Mouse (Mus musculus): Measurements from ENCODE around the gene Nfkbia. TPM values are rescaled to one million over a fixed set of nuclear protein-coding genes. Genes with fewer than 3 reads are reported as not detected.
A peak's percentile ranks its signal among the peaks of the same experiment; 100 is the strongest.

Nfkbia gene
- polyA plus RNA-seq, 1 experiment from 2014 or later, result 55.2 TPM

GRCm38 (mm10) chr12:55487843-55488660, 4.4 kb downstream of the Nfkbia start:
- Histone ChIP-seq H3K9me3 (no peaks in the 10 kb centered on the region), H3K4me3 (no peak overlapping the region), H3K27me3 (replicated peaks; ENCODE audit: low read depth, poor library complexity, severe bottlenecking) (no peaks in the 10 kb centered on the region), H3K36me3 (replicated peaks) (peaks cover 49% of the 10 kb centered on the region), H3K4me1 (peaks cover 38% of the 10 kb centered on the region), H3K27ac (replicated peaks) (no peak overlapping the region)
- DNase-seq (ENCODE audit: low spot score), result no peak
- WGBS, result 95% methylated on average over 7 of the region's 7 CpGs

DNA sequence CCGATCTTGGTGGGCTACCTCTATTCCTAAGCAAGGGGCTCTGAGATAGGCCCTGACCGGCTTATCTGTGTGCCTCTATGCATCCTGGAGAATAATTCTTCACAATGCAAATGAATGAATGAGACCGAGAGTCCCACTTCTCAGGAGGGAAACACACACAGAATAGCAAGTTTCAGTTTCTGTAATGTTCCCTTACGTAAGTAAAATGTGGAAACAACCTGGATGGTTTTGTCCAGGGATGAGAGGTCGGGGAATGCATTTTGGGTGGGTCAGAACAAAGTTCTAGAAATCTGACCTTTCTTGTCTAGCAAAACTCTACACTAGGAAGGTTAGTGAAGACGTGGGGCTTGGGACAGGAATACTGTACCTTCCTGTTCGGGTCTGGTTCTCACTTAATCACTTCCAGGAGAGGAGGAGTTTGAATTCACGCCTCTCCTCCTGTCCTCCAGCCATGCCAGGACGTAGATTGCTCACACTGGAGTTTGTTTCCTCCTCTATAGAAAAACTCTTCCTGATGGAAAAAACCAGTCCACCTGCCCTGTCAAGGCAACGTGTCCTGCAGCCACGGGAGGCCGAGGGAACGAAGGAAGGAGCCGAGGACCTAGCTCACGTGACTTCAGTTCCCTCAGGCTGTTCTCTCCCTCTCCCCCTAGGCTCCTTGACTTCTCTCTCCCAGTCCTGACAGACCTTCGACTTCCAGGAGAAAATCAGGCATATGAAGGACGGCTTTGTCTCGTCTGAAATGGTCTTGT, 5.3 kb downstream of the Nfkbia start:
- Histone ChIP-seq H3K27me3 (replicated peaks; ENCODE audit: low read depth, poor library complexity, severe bottlenecking) (no peaks in the 10 kb centered on the region), H3K4me3 (no peak overlapping the region), H3K4me1 (peaks cover 31% of the 10 kb centered on the region), H3K9me3 (no peaks in the 10 kb centered on the region), H3K27ac (replicated peaks) (no peak overlapping the region), H3K36me3 (replicated peaks) (peaks cover 49% of the 10 kb centered on the region)
- no peak for DNase-seq (ENCODE audit: low spot score)
- WGBS, result 69% methylated on average over 18 of the region's 18 CpGs

- Histone ChIP-seq H3K4me1 (peaks cover 15% of the 10 kb centered on the region), H3K4me3 (no peak overlapping the region), H3K9me3 (no peaks in the 10 kb centered on the region), H3K27me3 (replicated peaks; ENCODE audit: low read depth, poor library complexity, severe bottlenecking) (no peaks in the 10 kb centered on the region), H3K27ac (replicated peaks) (no peak overlapping the region), H3K36me3 (replicated peaks) (peaks cover 34% of the 10 kb centered on the region)
- no peak for DNase-seq (ENCODE audit: low spot score)
- WGBS, result 93% methylated on average over 6 of the region's 6 CpGs
Observed at GRCm38 (mm10) chr12:55484800-55485199, 7.6 kb downstream of the Nfkbia start.

DNA sequence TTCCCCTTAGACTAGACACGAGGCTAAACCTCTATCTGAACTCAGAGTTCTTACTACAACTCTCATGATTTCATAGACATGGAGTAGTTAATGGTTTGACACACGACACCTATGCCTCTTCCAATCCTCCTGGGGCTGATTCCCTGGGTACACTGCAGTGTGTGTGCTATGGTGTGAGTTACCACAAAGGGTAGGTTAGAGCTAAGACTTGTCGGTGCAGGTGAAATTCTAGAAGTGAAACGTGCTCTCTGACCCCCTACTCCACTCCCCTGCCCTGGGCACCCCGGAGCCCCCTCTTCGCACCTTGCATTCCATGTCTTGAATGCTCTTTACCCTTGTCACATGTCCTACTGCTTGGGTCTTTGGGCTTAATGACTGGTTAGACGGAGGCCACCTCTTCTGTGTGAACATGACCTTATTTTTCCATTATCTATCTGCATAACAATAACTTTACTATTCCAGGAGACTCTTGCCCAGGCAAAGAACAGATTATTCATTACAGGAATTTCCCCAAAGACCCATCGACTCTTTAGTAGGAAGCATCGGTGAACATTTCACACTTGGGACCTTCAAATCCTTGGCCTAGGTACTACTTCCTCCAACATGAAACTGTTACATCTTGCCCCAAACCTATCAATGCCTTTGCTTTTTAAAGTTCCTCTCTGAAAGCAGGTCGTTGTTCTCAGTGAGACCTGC, 8.2 kb downstream of the Nfkbia start:
- WGBS, result 70% methylated on average over 10 of the region's 10 CpGs
- Histone ChIP-seq H3K4me1 (peaks cover 15% of the 10 kb centered on the region), H3K36me3 (replicated peaks) (peaks cover 28% of the 10 kb centered on the region)

DNA sequence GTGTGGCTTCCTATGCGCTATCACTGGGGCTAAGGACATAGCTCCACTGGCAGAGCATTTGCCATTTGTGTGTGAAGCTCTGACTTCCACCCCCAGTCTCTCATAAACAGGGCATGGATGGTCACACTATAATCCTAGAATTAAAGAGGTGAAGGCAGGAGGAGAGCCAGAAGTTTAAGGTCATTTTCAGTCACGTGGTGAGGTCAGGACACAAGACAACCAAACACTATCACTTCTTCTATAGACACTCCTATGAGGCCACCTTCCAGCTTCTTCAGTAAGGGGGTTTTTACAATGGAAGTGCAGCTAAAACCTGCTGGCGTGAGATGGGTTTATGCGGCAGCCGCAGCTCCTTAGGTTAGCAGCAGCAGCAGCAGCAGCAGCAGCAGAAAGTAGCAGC, 8.9 kb downstream of the Nfkbia start:
- no peak overlapping the region for H3K4me3 ChIP-seq
- no peaks in the 10 kb centered on the region for H3K9me3 ChIP-seq
- peak overlapping the region; percentile 57 for H3K27ac ChIP-seq (replicated peaks)
- peaks cover 22% of the 10 kb centered on the region for H3K36me3 ChIP-seq (replicated peaks)
- peaks cover 20% of the 10 kb centered on the region for H3K4me1 ChIP-seq
- 72% methylated on average over 5 of the region's 5 CpGs for WGBS
- H3K27me3 ChIP-seq (replicated peaks; ENCODE audit: low read depth, poor library complexity, severe bottlenecking), result no peaks in the 10 kb centered on the region
- no peak for DNase-seq (ENCODE audit: low spot score)

More for the DNA sequence above, 8.2 kb downstream of the Nfkbia start:
- Histone ChIP-seq H3K4me3 (no peak overlapping the region), H3K9me3 (no peaks in the 10 kb centered on the region), H3K27me3 (replicated peaks; ENCODE audit: low read depth, poor library complexity, severe bottlenecking) (no peaks in the 10 kb centered on the region), H3K27ac (replicated peaks) (peak overlapping the region; percentile 57)
- DNase-seq (ENCODE audit: low spot score), result no peak

DNA sequence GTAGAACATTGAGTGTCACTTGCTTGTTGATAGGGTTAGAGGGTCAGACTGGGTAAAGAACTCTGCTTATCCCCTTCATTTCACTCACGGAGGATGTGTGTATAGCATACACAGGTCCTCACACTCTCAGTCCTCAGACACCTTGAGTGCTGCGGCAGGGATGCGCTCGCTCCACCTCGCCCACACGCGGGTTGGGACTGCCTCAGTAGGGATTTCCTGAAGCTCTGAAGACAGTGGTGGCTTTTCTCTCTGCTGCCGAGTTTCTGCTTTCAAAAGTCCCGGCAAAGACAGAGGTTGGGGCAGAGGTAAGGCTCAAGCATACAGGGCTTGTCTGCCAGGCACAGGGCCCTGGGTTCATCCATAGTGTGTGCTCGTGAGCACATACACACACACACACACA, 9.7 kb downstream of the Nfkbia start:
- Histone ChIP-seq H3K4me3 (no peak overlapping the region), H3K36me3 (replicated peaks) (peaks cover 13% of the 10 kb centered on the region), H3K4me1 (peaks cover 20% of the 10 kb centered on the region), H3K27ac (replicated peaks) (no peak overlapping the region), H3K27me3 (replicated peaks; ENCODE audit: low read depth, poor library complexity, severe bottlenecking) (no peaks in the 10 kb centered on the region), H3K9me3 (no peaks in the 10 kb centered on the region)
- DNase-seq (ENCODE audit: low spot score), result no peak
- 79% methylated on average over 10 of the region's 10 CpGs for WGBS

DNA sequence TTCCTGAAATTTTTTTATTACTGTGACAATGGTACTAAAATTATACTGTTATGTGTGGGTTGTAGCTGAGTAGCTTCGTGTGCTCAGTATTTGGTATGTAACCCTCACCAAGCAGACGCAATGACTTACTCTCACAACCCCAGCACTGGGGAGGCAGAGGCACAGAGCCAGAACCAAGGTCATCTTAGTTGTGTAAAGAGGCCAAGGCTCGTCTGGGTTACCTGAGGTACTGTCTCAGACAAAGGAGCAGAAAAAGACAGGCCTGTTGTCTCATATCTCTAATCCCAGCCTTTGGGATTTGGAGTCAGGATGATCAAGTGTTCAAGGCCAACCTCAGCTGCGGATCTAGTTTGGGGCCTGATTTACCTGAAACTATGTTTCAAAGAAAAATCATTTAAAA, 10.7 kb downstream of the Nfkbia start:
- peaks cover 20% of the 10 kb centered on the region for H3K4me1 ChIP-seq
- H3K27ac ChIP-seq (replicated peaks), result no peak overlapping the region
- peaks cover 6% of the 10 kb centered on the region for H3K36me3 ChIP-seq (replicated peaks)
- H3K4me3 ChIP-seq, result no peak overlapping the region
- no peaks in the 10 kb centered on the region for H3K27me3 ChIP-seq (replicated peaks; ENCODE audit: low read depth, poor library complexity, severe bottlenecking)
- WGBS, result 82% methylated on average over 4 of the region's 4 CpGs
- no peaks in the 10 kb centered on the region for H3K9me3 ChIP-seq
- DNase-seq (ENCODE audit: low spot score), result no peak

GRCm38 (mm10) chr12:55480471-55481153, 11.8 kb downstream of the Nfkbia start:
- DNase-seq (ENCODE audit: low spot score), result no peak
- Histone ChIP-seq H3K36me3 (replicated peaks) (peaks cover 1% of the 10 kb centered on the region), H3K4me1 (peaks cover 20% of the 10 kb centered on the region), H3K4me3 (no peak overlapping the region), H3K9me3 (no peaks in the 10 kb centered on the region), H3K27me3 (replicated peaks; ENCODE audit: low read depth, poor library complexity, severe bottlenecking) (no peaks in the 10 kb centered on the region), H3K27ac (replicated peaks) (no peak overlapping the region)
- WGBS, result 83% methylated on average over 2 of the region's 2 CpGs

GRCm38 (mm10) chr12:55478901-55479300, 13.5 kb downstream of the Nfkbia start:
- H3K4me1 ChIP-seq, result peaks cover 15% of the 10 kb centered on the region
- no peaks in the 10 kb centered on the region for H3K27me3 ChIP-seq (replicated peaks; ENCODE audit: low read depth, poor library complexity, severe bottlenecking)
- no peak overlapping the region for H3K4me3 ChIP-seq
- no peak for DNase-seq (ENCODE audit: low spot score)
- H3K9me3 ChIP-seq, result no peaks in the 10 kb centered on the region
- H3K27ac ChIP-seq (replicated peaks), result no peak overlapping the region
- no peaks in the 10 kb centered on the region for H3K36me3 ChIP-seq (replicated peaks)
- WGBS, result 36% methylated on average over 3 of the region's 3 CpGs

DNA sequence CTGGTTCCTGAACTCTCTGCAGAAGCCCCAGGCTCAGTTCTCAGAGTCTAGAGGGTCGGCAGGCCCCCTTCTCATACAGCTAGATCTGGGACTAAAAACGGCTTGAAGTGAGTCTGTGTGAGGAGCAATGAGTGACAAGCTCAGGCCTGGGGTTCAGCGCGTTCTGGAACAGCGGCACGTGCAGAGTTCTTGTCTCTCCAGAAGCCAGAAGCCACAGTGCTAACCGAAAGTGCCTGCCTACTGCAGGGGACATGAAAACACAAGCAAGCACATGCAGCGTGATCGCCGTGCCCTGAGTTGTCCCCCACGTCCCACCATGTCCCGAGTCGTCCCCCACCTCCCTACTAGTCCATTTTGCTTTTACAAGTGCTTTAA, 18.3 kb downstream of the Nfkbia start:
- peaks cover 41% of the 10 kb centered on the region for H3K4me1 ChIP-seq
- 0 out of 2 replicates have a peak, but pooled peaks cover 11% of the 10 kb centered on the region for H3K27me3 ChIP-seq (replicated peaks; ENCODE audit: low read depth, poor library complexity, severe bottlenecking)
- H3K27ac ChIP-seq (replicated peaks), result no peak overlapping the region
- H3K9me3 ChIP-seq, result no peaks in the 10 kb centered on the region
- H3K4me3 ChIP-seq, result no peak overlapping the region
- 84% methylated on average over 13 of the region's 13 CpGs for WGBS
- DNase-seq (ENCODE audit: low spot score), result no peak
- no peaks in the 10 kb centered on the region for H3K36me3 ChIP-seq (replicated peaks)

DNA sequence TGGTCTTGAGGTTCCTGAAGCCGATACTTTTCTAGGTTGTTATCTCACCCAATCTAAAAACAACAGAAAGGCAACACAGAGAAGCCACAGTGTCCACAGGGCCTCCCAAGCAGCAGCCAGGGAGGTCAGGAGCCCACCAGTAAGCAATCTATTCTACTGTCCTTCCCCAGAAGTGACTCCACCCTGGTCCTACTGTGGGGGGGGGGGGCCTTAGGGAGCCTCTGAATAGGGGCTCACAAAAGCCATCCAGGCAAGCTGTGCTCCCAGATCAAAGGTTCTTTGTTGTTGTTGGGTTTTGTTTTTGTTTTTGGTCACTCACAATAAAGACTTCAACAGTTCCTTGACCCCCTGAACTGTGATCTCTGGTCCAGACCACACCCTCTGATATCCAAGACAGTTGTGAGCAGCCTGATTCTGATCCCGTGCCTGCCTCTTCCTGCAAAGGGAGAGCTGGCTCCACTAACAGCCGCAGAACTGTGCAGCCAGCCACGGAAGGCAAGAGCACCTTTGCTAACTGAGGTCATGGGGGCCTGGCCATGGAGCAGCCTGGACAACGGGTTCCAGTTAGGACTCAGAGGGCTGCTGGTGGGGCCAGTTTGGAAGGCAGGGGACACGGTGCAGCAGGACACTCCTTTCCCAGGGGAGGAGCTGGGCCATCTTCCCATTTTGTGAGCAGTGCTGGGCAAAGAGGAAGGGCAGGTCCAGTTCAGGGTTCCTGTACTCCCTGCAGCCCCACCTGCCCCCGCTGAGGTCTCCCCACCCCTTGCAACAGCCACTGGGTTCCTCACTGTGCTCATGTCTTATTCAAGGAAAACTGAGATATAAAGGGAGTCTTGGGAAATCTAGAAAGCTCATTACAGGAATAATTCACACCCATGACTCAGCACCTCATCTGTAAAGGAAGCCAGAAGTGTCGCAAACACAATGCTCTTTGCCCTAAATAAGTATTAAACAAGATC, 18.9 kb downstream of the Nfkbia start:
- DNase-seq (ENCODE audit: low spot score), result no peak
- Histone ChIP-seq H3K36me3 (replicated peaks) (no peaks in the 10 kb centered on the region), H3K9me3 (no peaks in the 10 kb centered on the region), H3K4me1 (peaks cover 40% of the 10 kb centered on the region), H3K27ac (replicated peaks) (peak overlapping the region; percentile 68; the same call in 1 of the 2 replicates), H3K27me3 (replicated peaks; ENCODE audit: low read depth, poor library complexity, severe bottlenecking) (peaks cover 16% of the 10 kb centered on the region; the same call in 1 of the 2 replicates), H3K4me3 (no peak overlapping the region)
- 21% methylated on average over 8 of the region's 8 CpGs for WGBS

All from embryonic facial prominence, embryonic 10.5 days (tissue).